Mouse (Mus musculus) testis, adult 2 months (tissue): ENCODE measurements around the gene Slc26a5.

Experiments
- CTCF ChIP-seq: fragments of 200-500 bp; IDR thresholded peaks from 2 replicates; pipeline ENCODE4 v1.5.1; 2012; ENCODE audit warnings: low read depth, mild to moderate bottlenecking, inconsistent platforms, low read length, moderate library complexity; ENCODE audit not compliant: control insufficient read depth, insufficient read depth, insufficient replicate concordance
- POLR2A ChIP-seq: fragments of 200-500 bp; IDR thresholded peaks from 2 replicates; pipeline ENCODE4 v1.6.1; 2012; ENCODE audit warnings: low read depth, mild to moderate bottlenecking, inconsistent platforms, low read length, moderate library complexity; ENCODE audit not compliant: control insufficient read depth

- no peak for TF ChIP-seq POLR2A
- no peak for TF ChIP-seq CTCF
These were observed 54.5 kb downstream of the Slc26a5 start for GRCm38 (mm10) chr5:21810924-21811323.
